Mouse (Mus musculus) intestine, postnatal 0 days (tissue): ENCODE results near the gene Hist2h4. TPM values are rescaled to one million over a fixed set of nuclear protein-coding genes. Genes with fewer than 3 reads are reported as not detected.
"Not testable (repeated sequence)": the region's sequence is repeated elsewhere in the genome, so short reads cannot be mapped to it uniquely, and the experiment has no call there.

Experiments
- ATAC-seq: fragments of 200-750 bp; cut with Nextera tagmentation; 2 replicates; pipeline ENCODE4 v1.8.0; 2017; ENCODE audit warnings: mild to moderate bottlenecking, moderate TSS enrichment, moderate library complexity
- H3K27ac ChIP-seq: fragments of 300-500 bp; sonication (generic); 2 replicates; pipeline ENCODE4 v1.5.1; 2014; ENCODE audit warnings: mild to moderate bottlenecking, low read depth, low read length, moderate library complexity
- H3K27me3 ChIP-seq: fragments of 300-500 bp; sonication (generic); replicated peaks from 2 replicates; pipeline ENCODE4 v1.6.1; 2014; ENCODE audit warnings: low read length, mixed read lengths; ENCODE audit not compliant: control insufficient read depth, insufficient read depth
- H3K36me3 ChIP-seq: fragments of 300-500 bp; sonication (generic); 2 replicates; pipeline ENCODE4 v1.6.1; 2014; ENCODE audit warnings: mild to moderate bottlenecking, moderate library complexity; ENCODE audit not compliant: control insufficient read depth, insufficient read depth
- H3K4me1 ChIP-seq: fragments of 300-500 bp; sonication (generic); replicated peaks from 2 replicates; pipeline ENCODE4 v1.6.1; 2014; ENCODE audit warnings: antibody characterized with exemption, low read length, mixed read lengths; ENCODE audit not compliant: control insufficient read depth, insufficient read depth
- H3K4me2 ChIP-seq: fragments of 300-500 bp; sonication (generic); replicated peaks from 2 replicates; pipeline ENCODE4 v1.6.1; 2014; ENCODE audit warnings: low read depth, mild to moderate bottlenecking, moderate library complexity
- H3K4me3 ChIP-seq: fragments of 300-500 bp; sonication (generic); 2 replicates; pipeline ENCODE4 v1.5.1; 2014; ENCODE audit warnings: low read depth, low read length
- H3K9ac ChIP-seq: fragments of 300-500 bp; sonication (generic); 2 replicates; pipeline ENCODE4 v1.6.1; 2014; ENCODE audit warnings: mild to moderate bottlenecking, low read depth, low read length
- H3K9me3 ChIP-seq: fragments of 300-500 bp; sonication (generic); 2 replicates; pipeline ENCODE4 v1.6.1; 2016; ENCODE audit warnings: mixed run types; ENCODE audit not compliant: control insufficient read depth
- CTCF ChIP-seq: sonication (generic); IDR thresholded peaks from 2 replicates; pipeline ENCODE4 v1.5.1; 2016; ENCODE audit warnings: low read depth, mild to moderate bottlenecking, control low read depth, antibody characterized with exemption, moderate library complexity
- WGBS: fragments of 180-500 bp; shearing (Covaris S2); extraction: QIAGEN DNeasy Blood & Tissue Kit; methylation state at CpG from one replicate; pipeline ENCODE4 v1.1.7; 2014; 5-methylcytosine and 5-hydroxymethylcytosine counted together
- polyA plus RNA-seq: library from polyadenylated mRNA; unstranded; fragments of >200 nt; fragmentation: Nextera tagmentation; extraction: Ambion mirVana; gene quantifications from 2 replicates; pipeline ENCODE4 v1.2.1, GENCODE M21; 2015

The Hist2h4 gene
- polyA plus RNA-seq, 1 experiment from 2014 or later = 2.1 TPM

- Histone ChIP-seq H3K36me3 (no peaks in the 10 kb centered on the region), H3K27me3 (no peaks in the 10 kb centered on the region), H3K27ac (0 out of 2 replicates have a peak overlapping the region, but pooled peaks have one; percentile 35), H3K4me3 (peak overlapping the region; percentile 29), H3K4me2 (peak overlapping the region; percentile 55), H3K9me3 (no peaks in the 10 kb centered on the region), H3K9ac (no peak overlapping the region; the same call in 1 of the 2 replicates), H3K4me1 (peaks cover 21% of the 10 kb centered on the region)
- 78% methylated on average over 9 of the region's 9 CpGs for WGBS
- TF ChIP-seq CTCF = no peak
- ATAC-seq = no peak
Measured at GRCm38 (mm10) chr3:96240799-96241197, 22.3 kb downstream of the Hist2h4 start.

DNA sequence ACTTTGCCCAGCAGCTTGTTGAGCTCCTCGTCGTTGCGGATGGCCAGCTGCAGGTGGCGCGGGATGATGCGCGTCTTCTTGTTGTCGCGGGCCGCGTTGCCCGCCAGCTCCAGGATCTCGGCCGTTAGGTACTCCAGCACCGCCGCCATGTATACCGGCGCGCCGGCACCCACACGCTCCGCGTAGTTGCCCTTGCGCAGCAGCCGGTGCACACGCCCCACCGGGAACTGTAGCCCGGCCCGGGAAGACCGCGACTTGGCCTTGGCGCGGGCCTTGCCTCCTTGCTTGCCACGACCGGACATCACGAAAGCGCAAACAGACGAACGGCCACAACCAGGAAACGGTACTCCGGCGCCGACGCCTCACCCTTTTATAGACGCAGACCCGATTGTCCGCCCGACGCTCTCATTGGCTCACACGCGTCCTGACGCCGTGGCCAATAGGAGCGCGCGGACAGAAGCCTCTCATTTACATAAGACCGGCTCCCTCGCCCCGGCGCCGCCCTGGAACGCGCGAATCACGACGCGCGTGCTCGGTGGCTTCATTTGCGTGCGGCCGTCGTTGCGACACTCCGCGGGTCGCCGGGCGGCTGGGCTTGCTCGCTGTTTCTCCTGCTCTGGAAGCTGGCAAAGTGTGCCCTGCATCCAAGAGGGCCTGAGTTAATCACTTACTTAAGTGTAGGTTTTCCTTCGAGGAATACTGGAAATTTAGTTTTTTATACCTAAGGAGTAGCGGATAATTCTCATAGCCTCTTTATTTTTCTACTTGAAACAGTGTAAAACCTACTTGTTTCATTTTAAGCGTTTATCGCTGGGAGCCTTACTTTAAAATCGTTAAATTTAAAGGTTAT is 22.9 kb downstream of the Hist2h4 start, which contains the start of gene Hist2h2aa2:
Gene Hist2h2aa2 (minus strand): TSS at position 328 of the 850 bp plus-strand sequence.
- peak within 1 kb of the TSS; percentile 35; the same call in 1 of the 2 replicates for H3K27ac ChIP-seq
- H3K4me1 ChIP-seq = peaks cover 21% of the 10 kb centered on the region
- H3K9me3 ChIP-seq, H3K9ac ChIP-seq, H3K36me3 ChIP-seq, H3K27me3 ChIP-seq: not testable (repeated sequence)
- peak; percentile 80 for ATAC-seq
- H3K4me3 ChIP-seq = peak within 1 kb of the TSS; percentile 29
- peak within 1 kb of the TSS; percentile 55 for H3K4me2 ChIP-seq
- WGBS = 4% methylated on average over 30 of the region's 85 CpGs

- peak; percentile 87 for ATAC-seq
- H3K4me2 ChIP-seq = peak within 1 kb of the TSS; percentile 70
- 1% methylated on average over 10 of the region's 68 CpGs for WGBS
- H3K36me3 ChIP-seq, H3K27me3 ChIP-seq, H3K9me3 ChIP-seq: not testable (repeated sequence)
- H3K4me3 ChIP-seq = peak within 1 kb of the TSS; percentile 41
- peak within 1 kb of the TSS; percentile 41 for H3K27ac ChIP-seq
- H3K9ac ChIP-seq = peak within 1 kb of the TSS; percentile 54
- H3K4me1 ChIP-seq = peaks cover 17% of the 10 kb centered on the region
Measured at GRCm38 (mm10) chr3:96238954-96239793, 23.9 kb downstream of the Hist2h4 start, which contains the start of gene Hist2h3c2. Hist2h3c2 (minus strand) TSS chr3:96239127.

DNA sequence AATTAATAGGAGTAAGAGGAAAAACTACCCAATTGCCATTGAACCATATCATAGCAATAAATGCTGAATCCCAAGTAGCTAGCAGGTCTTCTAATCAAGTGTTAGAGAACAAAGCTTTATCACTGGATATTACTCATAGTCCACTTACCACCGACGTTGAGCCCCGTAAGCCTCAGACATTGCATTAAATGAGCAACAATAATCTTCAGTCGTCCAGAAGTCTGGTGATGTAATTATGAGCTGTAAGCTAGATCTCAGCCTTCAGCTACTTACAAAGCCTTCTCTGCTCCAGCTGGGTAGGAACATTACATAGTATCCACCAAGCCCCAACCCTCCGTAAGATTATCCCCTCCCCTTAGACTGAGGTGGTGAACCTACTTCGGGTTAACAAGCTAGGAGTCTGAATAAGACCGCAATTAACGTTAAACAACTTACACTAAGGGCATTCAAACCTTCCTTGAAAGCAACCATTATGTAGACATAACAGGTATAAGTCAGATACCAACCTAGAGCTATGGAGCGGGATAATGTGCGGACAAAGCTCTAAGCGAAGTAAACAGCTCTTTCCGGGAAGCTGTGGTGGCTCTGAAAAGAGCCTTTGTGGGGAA is 25.1 kb downstream of the Hist2h4 start:
- no peak for TF ChIP-seq CTCF
- H3K4me2 ChIP-seq = peak overlapping the region; percentile 70
- no peak for ATAC-seq
- no peaks in the 10 kb centered on the region for H3K36me3 ChIP-seq
- H3K27ac ChIP-seq = peak overlapping the region; percentile 54; the same call in 1 of the 2 replicates
- H3K4me3 ChIP-seq = peak overlapping the region; percentile 41
- peaks cover 9% of the 10 kb centered on the region for H3K4me1 ChIP-seq
- H3K27me3 ChIP-seq = no peaks in the 10 kb centered on the region
- peak overlapping the region; percentile 54 for H3K9ac ChIP-seq
- no peaks in the 10 kb centered on the region for H3K9me3 ChIP-seq
- under 1% methylated on average over 12 of the region's 12 CpGs for WGBS

DNA sequence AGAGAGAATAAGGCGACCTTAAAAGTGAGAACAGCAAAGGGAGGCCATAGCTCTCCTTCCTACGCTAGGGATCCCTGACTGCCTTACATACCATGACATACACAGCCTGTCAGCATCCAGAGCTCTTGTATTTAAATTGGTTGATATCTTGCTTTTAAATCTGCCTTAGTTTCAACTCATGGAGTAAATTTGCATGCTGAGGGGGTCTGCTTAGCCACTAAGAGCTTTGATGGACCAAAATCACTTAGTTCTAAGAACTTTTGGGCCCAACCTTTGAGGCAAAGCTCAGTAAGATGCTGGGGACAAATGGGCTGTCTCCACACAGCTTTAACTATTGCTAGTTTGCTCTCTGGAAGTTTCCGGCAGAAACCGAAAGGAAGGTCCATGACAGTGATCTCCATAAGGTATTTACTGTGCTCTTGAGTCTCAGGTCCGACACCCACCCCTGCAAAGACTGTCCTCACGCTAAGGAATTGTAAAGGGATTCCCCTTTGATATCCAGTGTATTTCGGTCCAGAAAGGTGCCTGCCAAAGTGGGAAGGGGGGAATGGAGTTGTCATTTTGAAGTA is 25.7 kb downstream of the Hist2h4 start:
- H3K9ac ChIP-seq = peak overlapping the region; percentile 54; the same call in 1 of the 2 replicates
- H3K9me3 ChIP-seq = no peaks in the 10 kb centered on the region
- no peak for TF ChIP-seq CTCF
- H3K4me1 ChIP-seq = peaks cover 9% of the 10 kb centered on the region
- peak overlapping the region; percentile 41 for H3K4me3 ChIP-seq
- peak overlapping the region; percentile 54; the same call in 1 of the 2 replicates for H3K27ac ChIP-seq
- H3K27me3 ChIP-seq = no peaks in the 10 kb centered on the region
- H3K4me2 ChIP-seq = peak overlapping the region; percentile 70
- no peak for ATAC-seq
- no peaks in the 10 kb centered on the region for H3K36me3 ChIP-seq
- 13% methylated on average over 7 of the region's 7 CpGs for WGBS
